Mouse (Mus musculus): ENCODE measurements around the gene Cacna1b. TPM values are rescaled to one million over a fixed set of nuclear protein-coding genes. Genes with fewer than 3 reads are reported as not detected.

Cacna1b gene
- polyA plus RNA-seq, 1 experiment from 2014 or later, result 0.05 TPM

- no peak overlapping the region for H3K4me2 ChIP-seq
- H3K27me3 ChIP-seq (ENCODE audit: insufficient read depth, low read length), result no peaks in the 10 kb centered on the region
- H3K9ac ChIP-seq, result no peak overlapping the region
- no peaks in the 10 kb centered on the region for H3K36me3 ChIP-seq (ENCODE audit: insufficient read depth)
- TF ChIP-seq CTCF (IDR thresholded peaks at IDR 0.05; ENCODE audit: low read depth), result no peak
- no peaks in the 10 kb centered on the region for H3K4me1 ChIP-seq (ENCODE audit: insufficient read depth)
- WGBS, result 80% methylated on average over 14 of the region's 14 CpGs
- peak; percentile 29 for DNase-seq
- ATAC-seq (ENCODE audit: insufficient read depth), result peak; percentile 73; the same call in 1 of the 2 replicates
- H3K27ac ChIP-seq (ENCODE audit: low read depth), result no peak overlapping the region
- no peak overlapping the region for H3K4me3 ChIP-seq (ENCODE audit: low read depth, low read length)
- no peaks in the 10 kb centered on the region for H3K9me3 ChIP-seq (ENCODE audit: low read depth, low read length)
Measured at GRCm38 (mm10) chr2:24719645-24720379, 43.1 kb downstream of the Cacna1b start.

GRCm38 (mm10) chr2:24718906-24719305 lies 44.0 kb downstream of the Cacna1b start:
- 66% methylated on average over 4 of the region's 4 CpGs for WGBS
- DNase-seq (no peak), ATAC-seq (ENCODE audit: insufficient read depth) (no peak)
- Histone ChIP-seq H3K4me1 (ENCODE audit: insufficient read depth) (no peaks in the 10 kb centered on the region), H3K27me3 (ENCODE audit: insufficient read depth, low read length) (no peaks in the 10 kb centered on the region), H3K4me2 (no peak overlapping the region), H3K9me3 (ENCODE audit: low read depth, low read length) (no peaks in the 10 kb centered on the region), H3K27ac (ENCODE audit: low read depth) (no peak overlapping the region), H3K4me3 (ENCODE audit: low read depth, low read length) (no peak overlapping the region), H3K36me3 (ENCODE audit: insufficient read depth) (no peaks in the 10 kb centered on the region), H3K9ac (no peak overlapping the region)
- no peak for TF ChIP-seq CTCF (IDR thresholded peaks at IDR 0.05; ENCODE audit: low read depth)

DNA sequence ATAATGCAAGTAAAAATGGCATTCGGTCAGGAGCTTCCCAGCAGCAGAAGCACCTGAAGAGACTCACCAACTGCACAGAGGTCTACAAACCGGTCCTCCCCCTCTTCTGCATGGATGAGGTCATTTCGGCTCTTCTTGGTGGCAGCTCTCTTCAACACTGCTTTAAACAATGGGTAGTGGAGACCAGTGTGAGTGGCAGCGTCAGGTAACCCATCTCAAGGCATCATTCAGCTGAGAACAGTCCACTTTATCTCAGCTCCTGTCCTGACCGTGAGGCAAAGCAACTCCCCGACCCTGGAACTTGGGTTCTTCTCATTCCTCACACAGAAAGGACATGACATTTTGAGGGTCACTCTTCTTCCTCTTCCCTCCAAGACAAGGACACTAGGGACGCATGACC lies 45.0 kb downstream of the Cacna1b start:
- Histone ChIP-seq H3K4me3 (ENCODE audit: low read depth, low read length) (no peak overlapping the region), H3K4me2 (no peak overlapping the region), H3K9me3 (ENCODE audit: low read depth, low read length) (no peaks in the 10 kb centered on the region), H3K27ac (ENCODE audit: low read depth) (no peak overlapping the region), H3K4me1 (ENCODE audit: insufficient read depth) (no peaks in the 10 kb centered on the region), H3K36me3 (ENCODE audit: insufficient read depth) (no peaks in the 10 kb centered on the region), H3K9ac (no peak overlapping the region), H3K27me3 (ENCODE audit: insufficient read depth, low read length) (no peaks in the 10 kb centered on the region)
- WGBS, result 80% methylated on average over 7 of the region's 7 CpGs
- no peak for DNase-seq
- TF ChIP-seq CTCF (IDR thresholded peaks at IDR 0.05; ENCODE audit: low read depth), result no peak
- no peak for ATAC-seq (ENCODE audit: insufficient read depth)

GRCm38 (mm10) chr2:24717461-24717860 lies 45.5 kb downstream of the Cacna1b start:
- ATAC-seq (ENCODE audit: insufficient read depth) (no peak), DNase-seq (no peak)
- Histone ChIP-seq H3K27me3 (ENCODE audit: insufficient read depth, low read length) (no peaks in the 10 kb centered on the region), H3K4me3 (ENCODE audit: low read depth, low read length) (no peak overlapping the region), H3K4me2 (no peak overlapping the region), H3K4me1 (ENCODE audit: insufficient read depth) (no peaks in the 10 kb centered on the region), H3K27ac (ENCODE audit: low read depth) (no peak overlapping the region), H3K9ac (no peak overlapping the region), H3K9me3 (ENCODE audit: low read depth, low read length) (no peaks in the 10 kb centered on the region), H3K36me3 (ENCODE audit: insufficient read depth) (no peaks in the 10 kb centered on the region)
- WGBS, result 69% methylated on average over 4 of the region's 4 CpGs
- TF ChIP-seq CTCF (IDR thresholded peaks at IDR 0.05; ENCODE audit: low read depth), result no peak

GRCm38 (mm10) chr2:24705929-24706328 lies 57.0 kb downstream of the Cacna1b start:
- ATAC-seq (ENCODE audit: insufficient read depth) (no peak), DNase-seq (no peak)
- Histone ChIP-seq H3K27me3 (ENCODE audit: insufficient read depth, low read length) (no peaks in the 10 kb centered on the region), H3K4me2 (no peak overlapping the region), H3K4me1 (ENCODE audit: insufficient read depth) (no peaks in the 10 kb centered on the region), H3K9me3 (ENCODE audit: low read depth, low read length) (no peaks in the 10 kb centered on the region), H3K4me3 (ENCODE audit: low read depth, low read length) (no peak overlapping the region), H3K9ac (no peak overlapping the region), H3K27ac (ENCODE audit: low read depth) (no peak overlapping the region), H3K36me3 (ENCODE audit: insufficient read depth) (no peaks in the 10 kb centered on the region)
- 70% methylated on average over 10 of the region's 10 CpGs for WGBS
- TF ChIP-seq CTCF (IDR thresholded peaks at IDR 0.05; ENCODE audit: low read depth), result no peak

DNA sequence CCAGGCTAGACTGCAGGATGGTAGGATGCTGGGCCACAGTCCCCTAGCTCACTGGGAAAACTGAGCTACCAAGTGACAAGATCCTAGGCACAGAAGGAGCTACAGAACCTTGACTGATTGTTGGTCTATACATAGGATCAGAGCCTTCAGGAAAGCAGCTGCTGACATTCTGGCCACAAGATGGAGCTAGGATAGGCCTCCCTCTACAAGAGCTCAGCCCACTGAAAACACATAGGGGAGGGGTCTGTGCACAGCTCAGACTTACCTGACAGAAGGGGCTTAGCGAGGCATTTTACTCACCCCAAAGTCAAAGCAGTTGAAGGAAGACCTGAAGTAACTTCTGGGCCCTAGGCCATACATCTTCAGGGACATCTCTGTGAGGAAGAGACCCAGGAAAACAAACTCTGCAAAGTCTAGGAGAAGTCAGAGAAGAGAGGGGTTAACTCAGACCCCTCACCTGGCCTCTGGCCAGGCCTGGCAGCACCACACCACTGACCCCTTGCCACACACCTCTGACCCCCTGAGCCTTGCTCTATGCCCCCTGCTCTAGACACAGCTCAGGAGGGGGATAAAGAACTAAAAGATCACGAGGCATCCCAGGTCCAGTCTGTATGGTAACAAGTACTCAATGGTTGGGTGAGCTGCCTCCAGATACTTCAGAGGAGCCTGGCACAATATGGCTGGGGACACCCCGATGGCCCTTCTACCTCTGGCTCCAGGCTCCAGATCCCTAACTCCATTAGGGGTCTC lies 60.6 kb downstream of the Cacna1b start:
- Histone ChIP-seq H3K36me3 (ENCODE audit: insufficient read depth) (no peaks in the 10 kb centered on the region), H3K27ac (ENCODE audit: low read depth) (no peak overlapping the region), H3K27me3 (ENCODE audit: insufficient read depth, low read length) (no peaks in the 10 kb centered on the region), H3K4me2 (no peak overlapping the region), H3K9ac (no peak overlapping the region), H3K9me3 (ENCODE audit: low read depth, low read length) (no peaks in the 10 kb centered on the region), H3K4me1 (ENCODE audit: insufficient read depth) (no peaks in the 10 kb centered on the region), H3K4me3 (ENCODE audit: low read depth, low read length) (no peak overlapping the region)
- 64% methylated on average over 3 of the region's 3 CpGs for WGBS
- ATAC-seq (ENCODE audit: insufficient read depth), result no peak
- no peak for TF ChIP-seq CTCF (IDR thresholded peaks at IDR 0.05; ENCODE audit: low read depth)
- DNase-seq, result peak; percentile 1

GRCm38 (mm10) chr2:24697281-24697980 lies 65.5 kb downstream of the Cacna1b start:
- no peak for TF ChIP-seq CTCF (IDR thresholded peaks at IDR 0.05; ENCODE audit: low read depth)
- Histone ChIP-seq H3K9ac (no peak overlapping the region), H3K27ac (ENCODE audit: low read depth) (no peak overlapping the region), H3K9me3 (ENCODE audit: low read depth, low read length) (no peaks in the 10 kb centered on the region), H3K4me3 (ENCODE audit: low read depth, low read length) (no peak overlapping the region), H3K36me3 (ENCODE audit: insufficient read depth) (no peaks in the 10 kb centered on the region), H3K4me2 (no peak overlapping the region), H3K27me3 (ENCODE audit: insufficient read depth, low read length) (no peaks in the 10 kb centered on the region), H3K4me1 (ENCODE audit: insufficient read depth) (no peaks in the 10 kb centered on the region)
- no peak for DNase-seq
- no peak for ATAC-seq (ENCODE audit: insufficient read depth)
- WGBS, result 80% methylated on average over 8 of the region's 8 CpGs
